Mouse (Mus musculus): ENCODE data around the gene Gm17428.
A peak's percentile ranks its signal among the peaks of the same experiment; 100 is the strongest.
"Not testable (repeated sequence)": the region's sequence is repeated elsewhere in the genome, so short reads cannot be mapped to it uniquely, and the experiment has no call there.

Gene Gm17428

DNA sequence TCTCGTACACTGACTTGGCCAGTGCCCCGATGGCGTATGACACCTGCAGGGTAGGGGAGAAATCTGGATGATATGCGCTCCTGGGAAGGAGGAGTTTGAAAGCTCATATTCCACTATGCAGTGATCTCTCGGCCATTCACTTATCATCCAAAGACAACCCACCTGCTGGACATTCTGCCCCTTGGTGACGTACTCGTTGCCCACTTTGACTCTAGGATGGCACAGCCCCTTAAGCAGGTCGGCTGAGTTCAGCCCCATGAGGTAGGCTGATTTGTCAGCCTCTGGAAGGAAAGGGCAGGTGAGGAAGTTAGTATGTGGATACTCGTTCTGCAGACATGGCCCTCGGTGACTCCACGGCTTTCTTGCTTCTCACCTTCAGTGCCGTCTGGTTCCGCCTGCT, 12.1 kb downstream of the Gm17428 start:
- no peak for DNase-seq (ENCODE audit: low spot score)

DNA sequence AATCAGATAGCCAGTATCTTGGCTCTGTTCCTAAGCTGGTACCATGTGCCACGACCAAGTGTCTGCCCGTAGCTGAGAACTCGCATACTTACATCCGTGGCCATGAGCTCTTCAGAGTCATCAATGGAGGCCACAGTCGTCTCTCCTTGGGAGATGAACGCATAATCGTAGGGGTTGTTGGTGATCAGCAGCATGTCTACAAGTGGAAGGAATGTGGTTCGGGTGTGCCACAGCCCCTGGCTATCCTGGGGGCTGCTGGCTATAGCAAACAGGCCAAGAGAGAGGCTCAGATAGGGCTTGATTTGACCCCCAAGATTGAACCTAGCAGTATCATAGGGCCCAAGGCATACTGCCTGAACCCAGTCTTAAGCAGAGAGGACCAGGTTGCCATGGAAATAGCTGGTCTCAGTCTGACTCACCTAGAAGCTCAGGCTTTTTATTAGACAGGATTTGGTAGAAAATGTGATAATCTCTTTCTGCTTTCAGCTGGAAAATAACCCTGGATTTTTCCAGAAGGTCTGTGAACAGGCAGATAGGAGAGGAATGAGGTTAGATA, 13.2 kb downstream of the Gm17428 start:
- DNase-seq (ENCODE audit: low spot score): no peak

DNA sequence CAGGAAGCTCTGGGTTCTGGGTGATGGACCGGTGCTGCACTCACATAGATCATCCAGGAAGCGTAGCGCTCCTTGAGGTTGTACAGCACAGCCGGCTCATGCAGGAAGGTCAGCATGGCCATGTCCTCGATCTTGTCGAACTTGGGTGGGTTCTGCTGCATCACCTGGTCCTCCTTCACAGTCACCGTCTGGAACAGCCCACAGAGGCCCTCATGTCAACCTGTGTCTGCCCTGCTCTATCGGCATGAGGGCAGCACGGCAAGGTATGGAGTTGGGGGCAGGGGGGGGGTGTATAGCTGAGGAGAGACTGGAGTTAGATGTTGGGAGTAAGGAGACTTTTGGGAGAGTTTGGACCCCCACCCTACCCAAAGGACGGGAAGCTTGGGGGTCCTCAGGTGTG, 15.5 kb downstream of the Gm17428 start:
- no peak for DNase-seq (ENCODE audit: low spot score)

DNA sequence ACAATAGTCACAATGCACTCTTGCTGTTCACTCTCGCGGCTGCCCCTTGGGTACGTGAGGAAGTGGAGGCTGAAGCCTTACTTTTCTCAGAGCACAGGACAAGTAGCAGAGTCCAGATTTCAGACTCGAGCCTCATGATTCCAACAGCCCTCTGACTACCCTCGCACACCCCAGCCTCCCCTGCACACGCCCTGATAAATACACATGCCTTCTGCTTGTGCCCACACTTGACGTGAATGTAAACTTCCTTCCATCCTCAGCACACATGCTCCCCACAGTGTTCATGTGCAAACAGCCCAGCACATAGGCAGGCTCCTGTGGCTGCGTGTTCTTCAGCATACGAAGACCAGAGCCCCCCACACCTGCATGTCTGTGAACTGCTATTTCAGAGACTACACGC, 16.9 kb downstream of the Gm17428 start:
- no peak for DNase-seq (ENCODE audit: low spot score)

DNA sequence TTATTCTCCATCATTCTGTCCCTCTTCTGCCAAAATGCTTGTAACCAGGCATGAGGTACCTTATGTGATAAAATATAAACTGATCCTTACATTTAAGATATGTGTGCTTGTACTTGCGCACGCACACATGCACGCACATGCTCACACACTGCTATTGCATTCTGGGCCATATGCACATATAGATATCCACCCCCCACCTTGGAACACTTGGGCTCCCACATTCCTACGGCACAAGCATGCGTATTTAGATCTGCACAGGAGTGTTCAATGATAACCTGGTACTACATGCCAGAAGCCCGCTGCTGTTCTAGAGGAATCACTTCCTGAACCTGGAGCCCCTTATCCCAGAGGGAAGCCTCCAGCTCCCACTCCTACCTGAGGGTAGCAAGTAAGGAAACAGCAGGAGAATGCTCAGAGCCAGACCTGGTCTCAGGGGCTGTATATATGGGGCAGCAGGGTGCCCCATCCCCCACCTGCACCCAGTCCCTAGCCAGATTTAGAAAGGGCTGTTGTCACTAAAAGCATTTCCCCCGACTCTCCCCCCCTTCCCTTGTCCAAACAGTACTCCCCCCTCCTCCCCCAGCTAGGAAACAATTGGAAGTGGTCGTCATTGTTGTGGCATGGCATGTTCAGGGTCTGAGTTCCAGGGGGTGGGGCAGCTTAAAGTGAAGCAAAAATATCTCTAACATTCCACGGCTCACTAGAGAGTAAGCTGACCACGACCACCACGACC, 17.6 kb downstream of the Gm17428 start, which contains the start of gene Myh7:
Myh7 (minus strand) TSS at position 491 of the 733 bp plus-strand sequence.
- DNase-seq (ENCODE audit: low spot score): no peak

DNA sequence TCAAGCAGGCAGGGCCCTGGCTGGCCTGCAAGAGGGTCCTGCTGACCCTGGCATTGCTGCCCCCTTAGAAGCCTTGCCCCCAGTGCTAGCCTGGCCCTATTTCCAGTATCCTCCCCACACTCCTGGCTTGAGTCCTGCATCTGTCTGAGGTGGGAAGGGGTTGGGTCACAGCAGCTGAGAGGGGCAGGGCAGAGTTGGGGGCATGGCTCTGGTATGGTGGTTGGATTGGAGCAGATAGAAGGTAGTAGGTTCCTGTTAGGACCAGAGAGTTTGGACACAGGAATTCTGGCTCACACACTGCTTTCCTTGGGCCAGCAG, 18.1 kb downstream of the Gm17428 start:
- no peak for DNase-seq (ENCODE audit: low spot score)

DNA sequence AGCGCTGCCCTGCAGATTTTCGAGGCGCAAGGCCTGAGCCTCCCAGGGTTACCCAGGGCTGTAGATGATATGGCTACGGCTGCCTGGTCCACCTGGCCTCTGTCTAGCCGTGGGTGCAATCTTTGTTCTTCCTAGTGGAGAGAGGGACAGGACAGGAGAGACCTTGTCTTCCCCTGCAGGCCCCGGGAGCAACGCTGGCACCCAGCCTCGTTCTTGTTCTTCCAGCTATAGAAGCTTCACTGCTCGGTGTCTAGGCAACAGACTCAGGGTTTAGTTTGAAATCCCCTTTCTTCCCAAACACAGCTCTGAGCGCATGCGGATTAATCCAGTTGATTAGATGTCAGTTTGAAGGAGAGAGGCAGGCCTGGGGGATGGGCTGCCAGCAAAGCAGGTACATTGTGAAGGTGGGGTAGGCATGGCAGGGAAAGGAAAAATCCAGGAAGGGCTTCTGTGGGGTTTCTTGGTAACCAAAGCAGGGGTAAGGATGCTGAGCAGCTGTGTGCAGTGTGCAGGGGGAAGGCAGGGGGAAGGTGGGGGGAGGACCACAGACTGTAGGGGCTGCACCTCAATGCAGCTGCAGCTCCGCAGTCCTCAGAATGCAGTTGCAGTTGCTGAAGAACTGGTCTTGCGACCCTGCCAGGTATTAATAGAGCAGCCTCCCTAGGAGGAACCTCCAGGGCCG, 18.9 kb downstream of the Gm17428 start:
- peak; percentile 53 for DNase-seq (ENCODE audit: low spot score)

DNA sequence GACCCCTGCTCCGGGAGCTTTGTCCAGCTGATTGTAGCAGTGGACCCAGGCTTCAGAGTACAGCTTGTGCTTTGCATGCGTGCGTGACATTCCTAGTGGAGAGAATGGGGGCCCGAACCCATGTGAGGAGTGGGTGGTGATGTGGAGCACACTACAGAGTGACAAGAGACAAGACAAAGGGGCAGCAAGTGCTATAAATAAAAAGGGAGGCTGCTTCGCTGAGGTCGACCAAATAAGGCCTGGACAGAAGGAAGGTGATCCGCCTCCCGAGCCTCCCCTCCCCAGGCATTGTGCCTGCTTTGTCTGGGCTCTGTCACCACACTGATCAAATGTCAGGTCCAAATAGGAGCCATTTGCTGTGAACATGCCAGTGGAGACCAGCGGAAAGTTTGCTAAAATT, 20.1 kb downstream of the Gm17428 start:
- no peak for DNase-seq (ENCODE audit: low spot score)

DNA sequence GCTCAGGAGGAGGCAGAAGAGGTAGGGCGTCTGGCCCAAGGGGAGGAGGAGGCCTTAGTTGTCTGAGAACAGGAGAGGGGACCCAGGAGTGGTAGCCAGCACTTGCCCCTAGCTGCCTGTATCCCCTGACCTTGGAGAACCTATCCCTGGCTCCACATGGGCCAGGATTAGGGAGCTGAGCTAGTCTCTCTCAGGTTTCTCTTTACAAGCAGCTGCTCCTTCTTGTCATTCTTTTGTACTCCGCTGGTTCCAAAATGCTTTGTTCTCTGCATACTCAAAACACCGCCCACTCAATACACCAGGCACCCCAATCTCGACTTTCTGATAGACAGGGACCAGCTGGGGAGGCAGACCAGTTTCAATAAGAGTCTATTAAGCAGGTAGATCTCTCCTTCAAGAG, 20.6 kb downstream of the Gm17428 start:
- no peak for DNase-seq (ENCODE audit: low spot score)

DNA sequence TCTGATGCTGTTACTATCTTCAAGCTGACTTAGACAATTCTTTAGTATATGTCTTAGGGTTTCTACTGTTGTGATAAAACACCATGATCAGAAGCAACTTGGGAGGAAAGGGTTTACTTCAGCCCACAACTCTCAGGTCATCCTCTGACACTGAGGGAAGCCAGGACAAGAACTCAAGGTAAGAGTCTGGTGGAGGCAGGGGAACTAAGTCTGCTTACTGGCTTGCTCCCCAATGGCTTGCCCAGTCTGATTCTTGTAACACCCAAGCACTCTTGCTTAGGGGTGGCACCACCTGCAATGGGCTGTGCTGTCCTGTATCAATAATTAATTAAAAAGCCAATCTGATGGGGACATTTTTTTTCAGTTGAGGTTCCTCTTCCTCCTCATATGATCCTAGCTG, 21.9 kb downstream of the Gm17428 start:
- DNase-seq (ENCODE audit: low spot score): no peak

DNA sequence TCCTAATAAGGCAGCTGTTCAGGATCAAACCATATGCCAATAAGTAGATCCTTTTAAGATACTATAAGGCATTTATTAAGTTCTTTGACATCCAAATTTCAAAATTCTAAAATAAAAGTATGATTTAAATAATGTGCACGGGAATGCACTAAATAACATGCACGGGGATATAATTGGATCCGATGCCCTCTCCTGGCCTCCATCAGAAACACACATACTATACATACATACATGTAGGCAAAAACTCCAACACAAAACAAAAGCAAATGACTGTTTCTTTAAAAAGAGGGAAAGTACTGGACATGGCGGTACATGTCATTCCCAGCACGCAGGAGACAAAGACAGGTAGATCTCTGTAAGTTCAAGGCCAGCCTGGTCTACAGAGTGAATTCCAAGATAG, 23.1 kb downstream of the Gm17428 start:
- not testable (repeated sequence) for DNase-seq (ENCODE audit: low spot score)

DNA sequence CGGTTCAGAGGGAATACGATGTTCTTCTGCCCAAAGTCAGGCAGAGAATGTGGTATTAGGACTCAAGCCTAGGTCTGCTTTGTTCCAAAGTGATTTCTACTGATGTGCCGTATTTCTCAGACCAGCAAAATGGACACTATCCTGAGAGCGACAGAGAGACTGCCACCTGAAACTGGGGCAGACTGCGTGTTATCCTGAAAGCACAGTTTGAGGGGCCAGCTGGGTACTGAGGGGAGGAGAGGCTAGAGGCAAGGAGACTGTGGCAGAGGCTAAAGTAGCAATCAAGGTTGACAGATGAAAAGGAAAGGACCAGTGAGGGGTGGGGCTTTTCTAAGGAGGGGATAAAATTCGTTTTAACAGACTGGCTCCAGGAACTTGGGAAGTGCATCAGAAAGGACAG, 24.1 kb downstream of the Gm17428 start:
- DNase-seq (ENCODE audit: low spot score): no peak

DNA sequence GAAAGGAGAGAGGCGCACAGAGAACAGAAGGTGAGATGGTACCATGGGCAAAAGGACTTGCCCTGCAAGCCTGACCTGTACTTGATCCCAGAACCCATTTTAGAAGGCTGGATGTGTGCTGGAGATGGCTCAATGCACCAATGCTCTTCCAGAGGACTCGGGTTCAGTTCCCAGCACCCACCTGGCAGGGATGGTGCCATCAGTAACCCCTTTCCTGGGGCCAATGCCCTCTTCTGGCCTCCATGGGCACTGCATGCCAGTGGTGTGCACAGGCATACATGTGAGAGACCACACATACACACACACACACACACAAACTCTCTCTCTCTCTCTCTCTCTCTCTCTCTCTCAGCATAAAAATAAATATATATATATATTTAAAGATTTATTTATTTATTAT, 24.7 kb downstream of the Gm17428 start:
- no peak for DNase-seq (ENCODE audit: low spot score)

DNA sequence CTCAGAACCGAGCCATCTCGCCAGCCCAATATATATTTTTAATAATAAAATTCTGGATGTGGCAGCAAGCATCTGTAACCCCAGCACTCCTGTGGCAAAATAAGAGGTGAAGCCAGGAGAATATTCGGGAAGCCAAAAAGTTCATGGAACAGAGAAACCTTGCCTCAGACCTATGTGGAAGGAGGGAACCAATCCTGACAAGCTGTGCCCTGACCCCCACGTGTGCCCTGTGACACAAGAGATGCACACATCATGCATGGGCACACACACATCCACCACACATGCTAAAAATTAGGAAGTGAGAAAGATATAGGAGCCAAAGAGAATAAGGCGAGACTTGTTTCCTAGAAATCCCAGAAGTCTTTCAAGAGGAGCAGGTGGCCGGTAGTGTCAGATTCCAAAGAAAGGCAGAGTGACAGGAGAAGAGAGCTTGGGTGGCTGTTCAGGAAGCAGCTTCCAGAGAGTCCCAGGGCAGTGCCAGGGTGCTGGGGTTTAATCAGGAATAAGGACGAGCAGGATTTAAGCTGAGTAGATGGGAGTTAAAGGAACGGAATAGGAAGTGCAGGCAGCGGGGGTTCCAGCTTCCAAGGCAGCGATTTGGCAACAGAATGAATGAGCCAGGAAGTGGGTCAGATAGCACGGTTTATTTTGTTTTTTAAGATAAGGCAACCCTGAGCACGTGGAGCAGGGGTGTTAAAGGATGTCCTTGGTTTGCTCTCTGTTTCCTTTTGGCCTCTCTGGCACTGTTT, 25.4 kb downstream of the Gm17428 start:
- DNase-seq (ENCODE audit: low spot score): no peak

DNA sequence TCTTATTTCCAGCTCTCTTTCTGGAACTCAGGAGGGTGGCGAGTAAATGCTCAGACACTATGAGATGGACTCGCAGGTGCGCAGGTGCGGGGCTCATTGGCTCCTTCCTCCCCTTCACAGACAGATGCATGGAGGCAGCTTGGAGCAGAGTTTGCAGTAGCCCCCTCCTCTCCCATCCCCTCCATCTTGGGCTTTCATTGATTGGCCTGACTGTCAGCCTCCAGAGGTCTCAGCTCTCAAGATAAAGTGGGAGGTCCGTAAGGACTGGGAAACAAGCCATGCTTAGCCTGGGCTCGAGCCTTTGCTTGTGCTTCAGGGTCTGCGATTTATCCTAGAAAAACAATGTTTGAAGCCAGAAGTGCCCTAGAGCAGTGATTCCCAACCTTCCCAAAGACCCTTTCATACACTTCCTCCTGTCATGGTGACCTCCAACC, 26.0 kb downstream of the Gm17428 start:
- no peak for DNase-seq (ENCODE audit: low spot score)

DNA sequence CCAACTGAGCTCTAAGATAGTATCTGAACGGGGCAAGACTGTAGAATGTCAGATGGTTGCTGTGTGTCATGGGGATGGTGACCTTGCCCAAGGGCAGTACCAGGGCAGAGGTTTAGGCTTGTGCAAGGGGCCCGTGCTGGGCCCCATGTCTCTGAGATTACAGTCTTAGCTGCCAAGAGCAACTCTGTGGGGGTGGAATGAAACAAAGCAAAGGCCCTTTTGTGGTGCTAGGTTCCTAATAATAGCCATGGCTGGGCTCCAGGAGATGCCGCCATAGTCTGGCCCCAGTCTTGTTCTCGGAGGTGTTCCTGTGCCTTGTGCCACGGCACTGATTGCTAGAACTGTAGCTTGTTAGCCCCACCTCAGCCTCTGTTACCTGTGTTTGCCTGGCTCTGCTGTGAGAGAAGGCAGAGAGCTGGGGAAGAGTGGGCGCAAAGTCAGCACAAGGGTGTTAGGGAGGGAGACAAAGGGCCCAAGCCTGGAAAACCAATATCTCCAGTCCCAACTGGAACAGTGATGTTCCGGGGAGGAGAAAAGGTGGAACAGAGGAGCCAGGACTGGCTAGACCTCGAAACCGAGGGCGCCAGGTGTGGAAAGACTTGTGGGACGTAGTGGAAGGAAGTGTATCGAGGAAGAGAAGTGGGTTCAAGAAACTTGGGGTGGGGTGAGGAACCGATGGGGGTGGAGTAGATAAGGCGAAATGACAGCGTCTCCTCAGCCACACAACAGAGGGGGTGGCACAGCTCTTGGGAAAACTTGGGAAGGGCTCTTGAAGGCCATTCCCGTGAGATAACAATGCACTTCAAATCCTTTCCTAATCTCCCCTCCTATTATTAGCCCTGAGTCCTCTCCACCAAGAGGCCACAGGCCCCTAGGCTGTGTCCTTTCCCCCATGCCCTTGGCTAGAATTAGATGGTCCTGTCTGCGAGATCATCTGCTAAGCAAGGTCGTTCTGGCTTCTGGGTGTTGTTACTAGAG, 27.4 kb downstream of the Gm17428 start:
- DNase-seq (ENCODE audit: low spot score): no peak

DNA sequence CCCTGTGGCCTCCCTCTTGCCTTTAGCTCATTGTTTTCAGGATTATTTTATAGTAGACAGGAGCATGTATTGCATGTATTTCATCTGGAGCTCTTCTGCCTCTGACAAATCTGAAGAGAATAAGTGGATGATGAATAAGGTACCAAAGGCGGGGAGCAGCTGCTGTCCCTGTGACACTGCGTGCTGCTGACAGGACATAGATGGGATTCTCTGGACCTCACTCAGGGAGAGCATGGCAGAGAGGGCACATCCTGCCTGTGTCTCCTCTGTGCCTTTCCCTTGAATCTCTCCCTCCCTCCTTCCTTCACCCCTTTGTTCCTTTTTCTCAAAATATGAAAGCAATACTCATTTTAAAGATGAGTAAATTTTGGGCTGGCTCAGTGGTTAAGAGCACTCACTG, 28.8 kb downstream of the Gm17428 start:
- DNase-seq (ENCODE audit: low spot score): no peak

DNA sequence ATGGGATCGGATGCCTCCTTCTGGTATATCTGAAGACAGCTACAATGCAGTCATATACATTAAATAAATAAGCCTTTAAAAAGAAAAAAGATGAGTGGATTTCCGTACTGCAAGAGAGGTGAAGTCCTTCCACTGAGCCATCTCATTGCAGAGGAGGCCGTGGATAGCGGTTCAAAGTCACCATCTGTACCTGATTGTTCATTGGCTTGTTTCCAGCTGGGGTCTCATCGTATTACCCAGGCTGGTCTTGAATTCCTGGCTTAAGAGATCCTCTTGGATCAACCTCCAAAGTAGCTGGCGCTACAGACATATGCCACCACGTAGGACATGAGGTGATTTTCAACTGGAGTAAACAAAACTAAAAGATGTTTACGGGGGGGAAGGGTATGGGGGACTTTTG, 29.2 kb downstream of the Gm17428 start:
- no peak for DNase-seq (ENCODE audit: low spot score)

DNA sequence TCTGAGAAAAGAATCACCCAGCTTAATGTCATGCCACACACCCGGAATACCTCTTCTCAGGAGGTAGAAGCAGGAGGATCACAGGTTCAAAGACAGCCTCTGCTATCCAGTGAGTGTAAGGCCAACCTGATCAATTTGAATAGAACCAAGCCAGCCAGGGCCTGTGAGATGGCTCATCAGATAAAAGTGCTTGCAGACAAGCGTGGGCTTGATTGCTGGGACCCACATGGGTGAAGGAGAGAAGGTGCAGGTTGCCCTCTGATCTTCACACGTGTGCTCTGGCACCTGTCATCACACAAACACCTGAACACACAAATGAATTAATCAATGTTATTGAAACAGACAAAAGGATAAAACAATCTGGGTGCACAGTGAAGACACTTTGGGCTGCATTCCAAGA, 29.8 kb downstream of the Gm17428 start:
- no peak for DNase-seq (ENCODE audit: low spot score)

DNA sequence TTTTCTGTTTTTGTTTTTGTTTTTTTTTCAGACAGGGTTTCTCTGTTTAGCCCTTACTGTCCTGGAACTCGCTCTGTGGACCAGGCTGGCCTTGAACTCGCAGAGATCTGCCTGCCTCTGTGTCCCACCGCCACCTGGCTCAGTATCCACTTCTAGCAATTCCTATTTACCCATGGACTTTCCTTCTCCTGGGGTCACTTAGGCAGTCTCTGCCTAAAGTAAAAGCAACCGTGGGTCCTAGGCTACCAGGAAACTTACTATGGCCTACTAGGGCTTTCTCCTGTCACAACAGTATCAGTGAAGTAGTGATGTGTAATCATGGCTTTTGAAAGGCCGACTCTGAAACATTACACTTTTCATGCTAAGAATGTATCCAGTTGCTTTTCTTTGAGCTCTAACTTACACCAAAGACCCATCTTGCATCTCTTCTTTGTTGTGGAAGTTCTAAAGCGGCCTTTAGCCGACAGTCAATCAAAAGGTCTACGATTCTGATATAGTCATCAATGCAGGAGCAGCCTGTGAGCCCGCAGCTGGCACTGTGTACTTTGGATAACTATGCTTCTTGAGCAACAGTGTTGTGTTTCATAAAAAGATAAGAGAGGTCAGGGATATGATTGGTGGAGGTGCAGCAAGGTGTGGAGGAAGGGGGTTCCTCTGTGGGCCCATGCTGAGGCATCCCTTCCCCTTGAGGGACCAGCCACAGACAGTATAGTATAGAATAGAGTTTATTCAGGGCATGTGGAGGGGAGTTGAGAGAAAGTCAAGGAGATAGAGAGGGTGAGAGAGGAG, 30.6 kb downstream of the Gm17428 start:
- no peak for DNase-seq (ENCODE audit: low spot score)

DNA sequence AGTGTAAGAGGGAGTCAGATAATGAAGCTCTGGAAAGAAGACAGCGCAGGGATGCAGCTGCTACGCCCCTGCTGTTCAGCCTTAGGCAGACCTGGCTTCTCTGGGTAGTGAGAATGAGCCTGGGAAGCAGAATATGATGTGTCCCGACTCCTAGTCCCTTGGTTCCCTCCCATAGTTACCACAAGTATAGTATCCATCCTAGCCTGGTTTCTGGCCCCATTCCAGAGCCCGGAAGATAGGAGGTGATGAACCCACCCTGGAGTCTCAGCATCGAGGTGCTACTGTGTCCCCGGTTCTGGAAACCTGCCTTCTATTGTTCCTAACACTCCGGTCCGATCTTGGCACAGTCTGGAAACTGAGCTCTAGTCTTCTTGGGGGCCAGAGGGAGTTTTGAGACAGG, 31.7 kb downstream of the Gm17428 start:
- DNase-seq (ENCODE audit: low spot score): no peak

Measured in embryo, embryonic 10.5 days (tissue).